Mouse (Mus musculus): Measurements from ENCODE around the gene Olfr135. TPM values are rescaled to one million over a fixed set of nuclear protein-coding genes. Genes with fewer than 3 reads are reported as not detected.

The Olfr135 gene
- not detected in 2 replicates for polyA plus RNA-seq (2012; rRNA removed)

GRCm38 (mm10) chr17:38204035-38204434 is at the start of gene Olfr135:
Gene Olfr135, plus strand, starts transcription at chr17:38204335.
- H3K4me1 ChIP-seq (ENCODE audit: control insufficient read depth, insufficient read depth, low read length) = no peaks in the 10 kb centered on the region
- TF ChIP-seq POLR2A (IDR thresholded peaks at IDR 0.05; ENCODE audit: extremely low read depth, insufficient read depth, low read length) (no peak), CTCF (IDR thresholded peaks at IDR 0.05; ENCODE audit: extremely low read depth, insufficient read depth, low read length) (no peak)
- no peak within 1 kb of the TSS for H3K4me3 ChIP-seq (ENCODE audit: insufficient read depth, low read length)
- no peak within 1 kb of the TSS for H3K27ac ChIP-seq (ENCODE audit: insufficient read depth, low read length)

DNA sequence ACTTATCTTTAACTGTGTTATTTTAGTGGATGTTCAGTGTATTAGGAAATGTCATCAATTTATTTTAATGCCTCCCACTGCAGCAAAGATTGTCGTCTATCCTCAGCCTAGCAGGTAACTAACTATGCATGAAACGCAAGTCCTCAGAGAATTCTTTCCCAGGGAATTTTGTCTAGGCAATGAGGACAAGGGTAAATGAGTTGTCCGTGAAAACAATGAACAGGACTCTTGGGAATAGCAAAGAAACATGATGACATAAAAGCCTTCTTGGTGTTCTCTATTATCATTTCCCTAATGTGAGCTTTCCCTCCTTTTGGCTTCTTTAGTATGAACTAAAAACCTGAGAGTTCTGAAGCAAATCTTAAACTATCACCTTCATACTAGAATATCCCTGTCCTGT is 33.0 kb upstream of the Olfr135 start, which contains the start of gene Olfr134:
Gene Olfr134, plus strand, starts transcription at position 301 of the 400 bp plus-strand sequence.
- no peaks in the 10 kb centered on the region for H3K4me1 ChIP-seq (ENCODE audit: control insufficient read depth, insufficient read depth, low read length)
- H3K27ac ChIP-seq (ENCODE audit: insufficient read depth, low read length) = no peak within 1 kb of the TSS
- no peak within 1 kb of the TSS for H3K4me3 ChIP-seq (ENCODE audit: insufficient read depth, low read length)
- TF ChIP-seq CTCF (IDR thresholded peaks at IDR 0.05; ENCODE audit: extremely low read depth, insufficient read depth, low read length) = no peak
- TF ChIP-seq POLR2A (IDR thresholded peaks at IDR 0.05; ENCODE audit: extremely low read depth, insufficient read depth, low read length) = no peak

Other genes with a start within 250 kb of the Olfr135 start
- gene Olfr129, start 144.3 kb upstream of the Olfr135 start, polyA plus RNA-seq (2012; rRNA removed) = not detected in 2 replicates
- not detected in 2 replicates for gene Olfr130, start 140.4 kb upstream of the Olfr135 start, polyA plus RNA-seq (2012; rRNA removed)
- gene Olfr131, start 115.6 kb upstream of the Olfr135 start, polyA plus RNA-seq (2012; rRNA removed) = not detected in 2 replicates
- not detected in 2 replicates for gene Olfr132, start 69.8 kb upstream of the Olfr135 start, polyA plus RNA-seq (2012; rRNA removed)
- gene Olfr133, start 59.1 kb upstream of the Olfr135 start, polyA plus RNA-seq (2012; rRNA removed) = not detected in 2 replicates
- not detected in 2 replicates for gene Olfr134, start 32.9 kb upstream of the Olfr135 start, polyA plus RNA-seq (2012; rRNA removed)
- gene Olfr138, start 56.7 kb downstream of the Olfr135 start, polyA plus RNA-seq (2012; rRNA removed) = not detected in 2 replicates
- gene Olfr137, start 103.2 kb downstream of the Olfr135 start, polyA plus RNA-seq (2012; rRNA removed) = not detected in 2 replicates
- gene Olfr136, start 125.5 kb downstream of the Olfr135 start, polyA plus RNA-seq (2012; rRNA removed) = not detected in 2 replicates
- not detected in 2 replicates for gene Esp36, start 215.8 kb downstream of the Olfr135 start, polyA plus RNA-seq (2012; rRNA removed)